Mouse (Mus musculus): ENCODE results near the gene A230072I06Rik.

The A230072I06Rik gene

GRCm38 (mm10) chr8:12323238-12323637 is 44.6 kb downstream of the A230072I06Rik start:
- no peak for DNase-seq (ENCODE audit: low spot score in 2 of 2)

DNA sequence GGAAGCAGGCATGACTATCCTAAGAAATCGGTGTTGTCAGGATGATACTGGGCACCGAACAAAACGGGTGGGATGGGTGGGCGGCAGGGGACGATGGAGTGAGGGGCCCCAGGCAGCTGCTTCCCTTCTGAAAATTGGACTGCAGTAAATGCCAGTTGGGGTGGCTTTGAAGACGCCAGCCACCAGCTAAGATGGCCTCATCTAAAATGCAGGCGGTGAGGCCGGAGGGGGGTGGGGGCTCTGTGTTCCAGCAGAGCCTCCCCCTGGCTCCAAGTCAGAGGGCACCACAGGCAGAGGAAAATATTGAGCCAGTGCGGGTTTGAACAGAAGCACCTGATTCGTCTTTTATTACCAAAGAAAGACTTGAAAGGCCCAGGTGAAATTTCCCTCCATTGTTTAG is 45.9 kb downstream of the A230072I06Rik start:
- DNase-seq (ENCODE audit: low spot score in 2 of 2): no peak

DNA sequence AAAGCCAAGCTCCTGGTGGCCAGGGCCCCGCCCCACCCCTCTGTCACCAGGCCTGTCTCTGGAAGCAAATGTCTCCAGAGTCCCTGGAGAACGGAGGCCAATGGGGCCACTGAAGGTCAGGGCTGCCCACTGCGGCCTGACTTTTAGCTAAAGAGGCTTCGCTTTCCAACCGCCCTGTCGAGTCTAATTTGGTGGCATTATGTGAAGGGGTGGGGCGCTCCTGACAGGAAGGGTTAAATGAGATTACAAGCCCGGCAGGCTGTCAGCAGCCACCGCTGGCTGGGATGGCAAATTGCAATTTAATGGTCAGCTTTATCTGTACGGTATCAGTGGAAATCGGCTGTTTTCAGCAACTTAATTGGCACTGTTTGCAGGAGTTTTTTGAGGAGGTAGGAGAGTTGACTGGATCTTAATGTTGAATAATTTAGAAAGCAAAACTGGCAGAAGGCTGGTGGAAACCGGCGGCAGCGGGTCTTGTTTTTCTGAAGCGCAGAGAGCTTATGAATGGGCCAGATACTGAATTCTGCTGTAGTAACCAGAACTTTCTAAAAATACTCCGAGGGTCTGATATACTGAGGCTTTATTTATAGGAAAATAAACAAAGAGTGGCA is 46.5 kb downstream of the A230072I06Rik start:
- DNase-seq (ENCODE audit: low spot score in 2 of 2): no peak

- DNase-seq (ENCODE audit: low spot score in 2 of 2): no peak
These were observed 48.6 kb downstream of the A230072I06Rik start for GRCm38 (mm10) chr8:12327187-12327586.

DNA sequence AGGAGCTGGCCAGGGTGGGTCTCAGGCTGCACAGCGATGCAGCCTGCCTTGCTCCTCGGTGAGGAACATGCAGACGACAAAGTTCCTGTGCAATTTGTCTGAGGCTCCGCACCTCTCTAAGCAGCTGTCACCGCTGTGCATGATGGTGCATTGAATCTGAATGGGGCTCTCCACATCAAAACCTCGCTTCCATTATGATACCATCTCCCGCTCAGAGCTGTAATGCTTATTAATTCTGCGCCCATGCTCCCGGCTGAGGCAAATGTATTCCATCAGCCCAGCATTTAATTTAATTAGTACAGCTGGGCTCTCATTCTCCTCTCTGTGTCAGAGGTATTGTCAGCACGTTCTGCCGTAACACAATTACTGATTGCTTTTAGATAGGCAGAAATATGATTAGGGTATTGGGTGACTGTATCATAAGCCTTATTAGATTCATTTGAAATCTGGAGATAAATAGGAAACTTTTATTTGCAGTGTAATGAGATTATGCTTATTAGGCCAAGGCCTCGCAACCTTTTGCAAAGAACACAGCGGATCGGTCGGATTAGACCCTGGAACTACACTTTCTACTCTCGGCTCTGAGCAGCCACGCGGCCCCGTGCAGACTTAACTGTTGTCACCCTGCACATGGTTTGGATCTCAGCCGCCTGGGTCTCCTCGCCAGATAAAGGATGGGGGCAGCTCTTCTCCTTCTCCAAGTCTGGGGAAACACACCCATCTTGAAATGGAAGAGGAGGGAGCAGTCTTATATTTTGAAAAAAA is 49.3 kb downstream of the A230072I06Rik start:
- DNase-seq (ENCODE audit: low spot score in 2 of 2): no peak

- no peak for DNase-seq (ENCODE audit: low spot score in 2 of 2)
These were observed 49.9 kb downstream of the A230072I06Rik start for GRCm38 (mm10) chr8:12328476-12328875.

DNA sequence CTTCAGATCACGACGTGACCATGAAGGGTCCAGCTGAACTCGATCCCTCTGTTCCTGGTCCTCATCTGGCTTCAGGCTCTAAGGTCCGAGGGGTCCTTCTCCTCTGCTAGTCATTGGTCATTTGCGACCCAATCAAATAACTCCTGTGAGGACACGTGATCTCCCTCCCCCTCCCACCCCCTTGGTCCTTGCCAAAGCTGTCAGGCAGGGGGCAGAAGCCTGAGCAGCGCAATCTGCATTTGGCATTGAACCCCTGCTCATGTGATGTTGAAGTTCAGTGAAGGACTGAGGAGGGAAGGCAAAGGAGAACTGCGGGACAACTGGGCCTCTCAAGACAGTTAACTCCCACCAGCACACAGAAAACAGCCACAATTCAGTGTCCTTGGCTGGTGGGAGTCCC is 51.4 kb downstream of the A230072I06Rik start:
- DNase-seq (ENCODE audit: low spot score in 2 of 2): no peak

Measured in heart, adult 9 months (tissue).